Mouse (Mus musculus) brain, embryonic 14.5 days (tissue): ENCODE data around the gene Erbb2.

Source experiments
- CTCF ChIP-seq: fragments of 200-500 bp; IDR thresholded peaks from 2 replicates; pipeline ENCODE4 v1.5.1; 2012; ENCODE audit warnings: inconsistent platforms, mild to moderate bottlenecking, moderate library complexity, borderline replicate concordance; ENCODE audit not compliant: insufficient read depth, insufficient read length; ENCODE audit errors: extremely low read depth
- POLR2A ChIP-seq: fragments of 200-500 bp; IDR thresholded peaks from 2 replicates; pipeline ENCODE4 v1.6.1; 2012; ENCODE audit warnings: mild to moderate bottlenecking, inconsistent platforms, borderline replicate concordance; ENCODE audit not compliant: poor library complexity, insufficient read depth, insufficient read length, severe bottlenecking; ENCODE audit errors: extremely low read depth

DNA sequence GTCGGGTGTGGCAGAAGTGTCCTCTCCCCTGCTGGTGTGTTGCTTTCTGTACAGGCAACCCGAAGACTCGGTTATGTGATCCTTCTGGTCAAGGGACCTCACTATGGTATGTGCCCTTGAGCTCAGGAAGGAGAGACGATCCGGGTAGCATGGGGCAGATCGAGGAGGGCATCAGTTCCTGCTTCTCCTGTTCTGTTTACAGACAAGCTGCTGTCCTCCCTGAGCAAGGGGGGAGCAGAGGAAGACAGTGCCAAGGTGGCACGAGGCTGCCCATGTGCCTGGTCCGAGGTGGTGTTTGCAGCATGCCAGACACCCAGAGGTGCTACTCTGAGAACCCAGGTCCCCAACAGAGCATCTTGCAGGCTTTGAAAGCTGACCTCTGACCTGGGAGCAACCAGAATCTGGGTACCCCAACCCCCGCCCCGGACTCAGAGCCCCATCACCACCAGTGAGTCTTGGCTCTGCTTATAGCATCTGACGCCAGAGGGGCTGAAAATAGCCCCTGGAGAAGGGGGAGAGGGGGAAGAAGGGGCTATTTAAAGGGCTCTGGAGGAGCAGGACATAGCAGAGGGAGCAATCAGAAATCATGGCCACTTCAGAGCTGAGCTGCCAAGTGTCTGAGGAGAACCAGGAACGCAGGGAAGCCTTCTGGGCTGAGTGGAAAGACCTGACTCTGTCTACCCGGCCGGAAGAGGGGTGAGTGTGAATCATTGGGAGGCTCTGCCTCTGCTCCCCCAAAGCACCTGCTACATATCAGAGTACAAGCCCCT lies 28.8 kb upstream of the Erbb2 start, which contains the start of gene Tcap:
- TF ChIP-seq POLR2A (no peak), CTCF (no peak)
